Mouse (Mus musculus): ENCODE measurements around the gene Katnal1. TPM values are rescaled to one million over a fixed set of nuclear protein-coding genes. Genes with fewer than 3 reads are reported as not detected.

The Katnal1 gene
- polyA plus RNA-seq, 1 experiment from 2014 or later = 6.6 TPM

- ATAC-seq (replicated peaks; ENCODE audit: low FRiP score, low read depth) = no peak
- H3K4me1 ChIP-seq (replicated peaks; ENCODE audit: insufficient read depth, low read length) = no peaks in the 10 kb centered on the region
- 98% methylated on average over 4 of the region's 4 CpGs for WGBS
- H3K36me3 ChIP-seq (ENCODE audit: insufficient read depth, low read length) = 0 out of 2 replicates have a peak, but pooled peaks cover 17% of the 10 kb centered on the region
- H3K9ac ChIP-seq (ENCODE audit: low read depth, low read length) = no peak overlapping the region
- H3K27ac ChIP-seq = no peak overlapping the region
- no peak overlapping the region for H3K4me2 ChIP-seq (ENCODE audit: low read length)
- no peak for TF ChIP-seq CTCF (IDR thresholded peaks at IDR 0.05; ENCODE audit: low read depth)
- no peak overlapping the region for H3K4me3 ChIP-seq (replicated peaks; ENCODE audit: low read depth, low read length)
- H3K9me3 ChIP-seq (replicated peaks; ENCODE audit: low read length) = no peaks in the 10 kb centered on the region
- DNase-seq (ENCODE audit: low spot score) = no peak
- H3K27me3 ChIP-seq (ENCODE audit: insufficient read depth, low read length) = no peaks in the 10 kb centered on the region
Measured at GRCm38 (mm10) chr5:148890237-148890636, 38.9 kb downstream of the Katnal1 start.

- DNase-seq (ENCODE audit: low spot score) (no peak), ATAC-seq (replicated peaks; ENCODE audit: low FRiP score, low read depth) (no peak)
- 85% methylated on average over 6 of the region's 6 CpGs for WGBS
- H3K4me1 ChIP-seq (replicated peaks; ENCODE audit: insufficient read depth, low read length) = no peaks in the 10 kb centered on the region
- no peak for TF ChIP-seq CTCF (IDR thresholded peaks at IDR 0.05; ENCODE audit: low read depth)
- H3K9me3 ChIP-seq (replicated peaks; ENCODE audit: low read length) = no peaks in the 10 kb centered on the region
- H3K4me2 ChIP-seq (ENCODE audit: low read length) = no peak overlapping the region
- no peak overlapping the region for H3K4me3 ChIP-seq (replicated peaks; ENCODE audit: low read depth, low read length)
- no peaks in the 10 kb centered on the region for H3K27me3 ChIP-seq (ENCODE audit: insufficient read depth, low read length)
- H3K9ac ChIP-seq (ENCODE audit: low read depth, low read length) = no peak overlapping the region
- H3K27ac ChIP-seq = no peak overlapping the region
- 0 out of 2 replicates have a peak, but pooled peaks cover 14% of the 10 kb centered on the region for H3K36me3 ChIP-seq (ENCODE audit: insufficient read depth, low read length)
Measured at GRCm38 (mm10) chr5:148888032-148888431, 41.1 kb downstream of the Katnal1 start.

GRCm38 (mm10) chr5:148885821-148886609 lies 43.1 kb downstream of the Katnal1 start:
- Histone ChIP-seq H3K4me1 (replicated peaks; ENCODE audit: insufficient read depth, low read length) (no peaks in the 10 kb centered on the region), H3K27me3 (ENCODE audit: insufficient read depth, low read length) (no peaks in the 10 kb centered on the region), H3K27ac (no peak overlapping the region), H3K9ac (ENCODE audit: low read depth, low read length) (no peak overlapping the region), H3K4me2 (ENCODE audit: low read length) (peak overlapping the region; percentile 29; the same call in 1 of the 2 replicates), H3K36me3 (ENCODE audit: insufficient read depth, low read length) (0 out of 2 replicates have a peak, but pooled peaks cover 5% of the 10 kb centered on the region), H3K9me3 (replicated peaks; ENCODE audit: low read length) (no peaks in the 10 kb centered on the region), H3K4me3 (replicated peaks; ENCODE audit: low read depth, low read length) (no peak overlapping the region)
- ATAC-seq (replicated peaks; ENCODE audit: low FRiP score, low read depth) (peak; percentile 94), DNase-seq (ENCODE audit: low spot score) (peak; percentile 80)
- 32% methylated on average over 22 of the region's 22 CpGs for WGBS
- TF ChIP-seq CTCF (IDR thresholded peaks at IDR 0.05; ENCODE audit: low read depth) = no peak

DNA sequence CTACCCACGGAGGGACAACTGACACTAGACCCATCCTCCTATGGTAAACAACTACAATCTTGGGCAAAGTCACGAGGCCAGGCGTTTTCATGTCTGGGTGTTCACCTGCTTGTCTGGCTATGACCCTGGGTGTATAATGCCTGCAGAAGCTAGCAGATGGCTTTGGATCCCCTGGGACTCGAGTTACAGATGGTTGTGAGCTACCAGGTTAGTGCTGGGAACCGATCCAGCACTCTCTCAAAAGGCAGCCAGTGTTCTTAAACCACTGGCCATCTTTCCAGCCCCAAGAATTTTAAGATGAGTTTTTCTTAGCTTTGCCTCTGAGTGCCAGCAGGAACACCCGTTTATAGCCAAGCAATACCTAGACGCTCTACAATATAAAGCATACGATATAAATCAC lies 45.4 kb downstream of the Katnal1 start:
- no peaks in the 10 kb centered on the region for H3K27me3 ChIP-seq (ENCODE audit: insufficient read depth, low read length)
- no peak overlapping the region for H3K4me3 ChIP-seq (replicated peaks; ENCODE audit: low read depth, low read length)
- no peak for TF ChIP-seq CTCF (IDR thresholded peaks at IDR 0.05; ENCODE audit: low read depth)
- no peaks in the 10 kb centered on the region for H3K9me3 ChIP-seq (replicated peaks; ENCODE audit: low read length)
- ATAC-seq (replicated peaks; ENCODE audit: low FRiP score, low read depth) (no peak), DNase-seq (ENCODE audit: low spot score) (no peak)
- H3K4me1 ChIP-seq (replicated peaks; ENCODE audit: insufficient read depth, low read length) = no peaks in the 10 kb centered on the region
- WGBS = 83% methylated on average over 8 of the region's 8 CpGs
- H3K36me3 ChIP-seq (ENCODE audit: insufficient read depth, low read length) = 0 out of 2 replicates have a peak, but pooled peaks cover 6% of the 10 kb centered on the region
- no peak overlapping the region for H3K27ac ChIP-seq
- no peak overlapping the region for H3K9ac ChIP-seq (ENCODE audit: low read depth, low read length)
- no peak overlapping the region for H3K4me2 ChIP-seq (ENCODE audit: low read length)

GRCm38 (mm10) chr5:148879218-148879617 lies 49.9 kb downstream of the Katnal1 start:
- H3K4me1 ChIP-seq (replicated peaks; ENCODE audit: insufficient read depth, low read length) = no peaks in the 10 kb centered on the region
- H3K27me3 ChIP-seq (ENCODE audit: insufficient read depth, low read length) = no peaks in the 10 kb centered on the region
- ATAC-seq (replicated peaks; ENCODE audit: low FRiP score, low read depth) = no peak
- DNase-seq (ENCODE audit: low spot score) = no peak
- H3K36me3 ChIP-seq (ENCODE audit: insufficient read depth, low read length) = peaks cover 19% of the 10 kb centered on the region
- no peak overlapping the region for H3K4me3 ChIP-seq (replicated peaks; ENCODE audit: low read depth, low read length)
- H3K9ac ChIP-seq (ENCODE audit: low read depth, low read length) = no peak overlapping the region
- no peak overlapping the region for H3K27ac ChIP-seq
- H3K4me2 ChIP-seq (ENCODE audit: low read length) = no peak overlapping the region
- TF ChIP-seq CTCF (IDR thresholded peaks at IDR 0.05; ENCODE audit: low read depth) = peak; percentile 51
- H3K9me3 ChIP-seq (replicated peaks; ENCODE audit: low read length) = no peaks in the 10 kb centered on the region
- WGBS = 94% methylated on average over 6 of the region's 6 CpGs

DNA sequence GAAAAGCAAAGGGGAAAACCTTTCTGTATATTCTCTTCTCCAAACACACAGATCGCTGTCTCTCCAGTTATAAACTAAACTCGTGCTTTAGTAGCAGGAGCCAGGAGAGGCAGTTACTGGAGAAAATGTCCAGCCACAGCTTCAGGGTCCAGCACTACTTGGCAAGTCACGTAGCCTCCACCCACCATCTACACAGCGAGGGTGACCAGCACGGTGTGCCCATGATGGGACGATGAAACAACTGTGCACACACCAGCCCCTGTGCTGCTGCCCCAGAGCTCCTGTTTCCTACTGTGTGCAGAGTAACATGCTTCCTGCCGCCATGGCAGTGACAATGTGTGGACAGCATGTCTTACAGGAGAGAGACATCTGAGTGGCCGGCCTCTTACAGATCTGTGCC lies 56.0 kb downstream of the Katnal1 start:
- H3K36me3 ChIP-seq (ENCODE audit: insufficient read depth, low read length) = peaks cover 14% of the 10 kb centered on the region; the same call in 1 of the 2 replicates
- H3K9me3 ChIP-seq (replicated peaks; ENCODE audit: low read length) = no peaks in the 10 kb centered on the region
- H3K4me2 ChIP-seq (ENCODE audit: low read length) = no peak overlapping the region
- no peaks in the 10 kb centered on the region for H3K27me3 ChIP-seq (ENCODE audit: insufficient read depth, low read length)
- 87% methylated on average over 8 of the region's 8 CpGs for WGBS
- DNase-seq (ENCODE audit: low spot score) (no peak), ATAC-seq (replicated peaks; ENCODE audit: low FRiP score, low read depth) (no peak)
- no peak overlapping the region for H3K9ac ChIP-seq (ENCODE audit: low read depth, low read length)
- H3K27ac ChIP-seq = no peak overlapping the region
- H3K4me1 ChIP-seq (replicated peaks; ENCODE audit: insufficient read depth, low read length) = no peaks in the 10 kb centered on the region
- TF ChIP-seq CTCF (IDR thresholded peaks at IDR 0.05; ENCODE audit: low read depth) = no peak
- no peak overlapping the region for H3K4me3 ChIP-seq (replicated peaks; ENCODE audit: low read depth, low read length)

Measured in kidney, postnatal 0 days (tissue).